ENCODE assay signal across 15 mouse cellular contexts in genomic region chr17:30243540-30243939, GRCm38 (mm10).
DNase-seq lines count a peak whose midpoint lies in the region; TF ChIP-seq lines count a peak whose summit lies in the region.
"Had no signal": no experiment of that assay in that cellular context is flagged by ENCODE, and none has a peak within 500 bp of the region (broad histone marks: within the 10 kb centered on the region; RNA-seq: fewer than 3 reads in every experiment).

No protein-coding gene starts in this region.

- H3K27ac ChIP-seq in heart, embryonic 10.5 days = peak overlapping the region; percentile 81
- peak overlapping the region; percentile 11; the same call in 1 of the 2 replicates for H3K27ac ChIP-seq in layer of hippocampus, adult 2 months
- H3K27ac ChIP-seq: embryonic facial prominence, embryonic 12.5 days; kidney, embryonic 15.5 days; macrophage had no signal

- no peaks in the 10 kb centered on the region for H3K36me3 ChIP-seq in heart, embryonic 10.5 days
- H3K36me3 ChIP-seq: embryonic facial prominence, embryonic 12.5 days; kidney, embryonic 15.5 days; limb, embryonic 10.5 days had no signal

- H3K9me3 ChIP-seq in heart, embryonic 10.5 days = no peaks in the 10 kb centered on the region
- H3K9me3 ChIP-seq: embryonic facial prominence, embryonic 12.5 days; G1E; kidney, embryonic 15.5 days; limb, embryonic 10.5 days had no signal

- DNase-seq in heart, embryonic 10.5 days (ENCODE audit: low spot score) = no peak
- DNase-seq in heart, adult 8-10 months (ENCODE audit: low spot score) = no peak
- no peak for DNase-seq in layer of hippocampus, adult 2 months (ENCODE audit: low spot score in 2 of 2)
- no peak for DNase-seq in layer of hippocampus, adult 18-20 months (ENCODE audit: low spot score in 2 of 2)
- DNase-seq in adipocyte (ENCODE audit: low spot score) = peak; percentile 50
- peak; percentile 47 to 58 for DNase-seq in adrenal gland, postnatal 36 days
- DNase-seq in right cerebral cortex, postnatal 25 days = no peak
- DNase-seq: cerebellum, adult 18-20 months; lung, adult 2 months; midbrain, embryonic 14.5 days had no signal

- no peaks in the 10 kb centered on the region for H3K27me3 ChIP-seq in heart, embryonic 10.5 days (ENCODE audit: insufficient read depth, poor library complexity, severe bottlenecking)
- H3K27me3 ChIP-seq: embryonic facial prominence, embryonic 12.5 days had no signal

- no peak for TF ChIP-seq CTCF in layer of hippocampus, adult 2 months (conservative IDR thresholded peaks at IDR 0.05)

- 37% methylated on average over 7 of the region's 7 CpGs for WGBS in heart, embryonic 10.5 days

- peaks cover 75% of the 10 kb centered on the region for H3K4me1 ChIP-seq in heart, embryonic 10.5 days

- no peak overlapping the region for H3K4me3 ChIP-seq in heart, embryonic 10.5 days
- no peak overlapping the region for H3K4me3 ChIP-seq in layer of hippocampus, adult 2 months
- H3K4me3 ChIP-seq: embryonic facial prominence, embryonic 12.5 days; kidney, embryonic 15.5 days; limb, embryonic 10.5 days had no signal

Comparison
In these comparisons a context has a peak if more than half of its experiments do, and no peak if none do; other contexts are left out.
1. DNase-seq: peak in adipocyte (single experiment) and adrenal gland, postnatal 36 days (2 of 2); none in heart, embryonic 10.5 days (single experiment), heart, adult 8-10 months (single experiment), layer of hippocampus, adult 2 months (0 of 2), layer of hippocampus, adult 18-20 months (0 of 2) and right cerebral cortex, postnatal 25 days (single experiment).